29 mouse cellular contexts compared by ENCODE assay signal in genomic region chr2:42623627-42624026, GRCm38 (mm10). TPM values are rescaled to one million over a fixed set of nuclear protein-coding genes. Genes with fewer than 3 reads are reported as not detected.
DNase-seq lines count a peak whose midpoint lies in the region; ATAC-seq and TF ChIP-seq lines count a peak whose summit lies in the region.
"Had no signal": no experiment of that assay in that cellular context is flagged by ENCODE, and none has a peak within 500 bp of the region (broad histone marks: within the 10 kb centered on the region; RNA-seq: fewer than 3 reads in every experiment).

No protein-coding gene starts in this region.

- H3K4me1 ChIP-seq in hindbrain, postnatal 0 days (ENCODE audit: insufficient read depth, low read length), result no peaks in the 10 kb centered on the region
- H3K4me1 ChIP-seq in hindbrain, embryonic 14.5 days (replicated peaks; ENCODE audit: control insufficient read depth, insufficient read depth, low read length), result no peaks in the 10 kb centered on the region
- H3K4me1 ChIP-seq in midbrain, embryonic 14.5 days (ENCODE audit: control insufficient read depth, insufficient read depth, low read length), result no peaks in the 10 kb centered on the region
- no peaks in the 10 kb centered on the region for H3K4me1 ChIP-seq in midbrain, embryonic 11.5 days (ENCODE audit: control insufficient read depth, insufficient read depth, low read length)
- H3K4me1 ChIP-seq: embryonic facial prominence, embryonic 12.5 days; embryonic facial prominence, embryonic 15.5 days; forebrain, embryonic 12.5 days; heart, embryonic 10.5 days; heart, embryonic 13.5 days; hindbrain, embryonic 15.5 days had no signal

- no peak for TF ChIP-seq CTCF in hindbrain, postnatal 0 days (IDR thresholded peaks at IDR 0.05; ENCODE audit: low read depth)

- no peaks in the 10 kb centered on the region for H3K27me3 ChIP-seq in hindbrain, postnatal 0 days (ENCODE audit: insufficient read depth, low read length)
- no peaks in the 10 kb centered on the region for H3K27me3 ChIP-seq in hindbrain, embryonic 14.5 days (ENCODE audit: control insufficient read depth, insufficient read depth, low read length)
- no peaks in the 10 kb centered on the region for H3K27me3 ChIP-seq in midbrain, embryonic 14.5 days (ENCODE audit: control insufficient read depth, insufficient read depth, low read length)
- no peaks in the 10 kb centered on the region for H3K27me3 ChIP-seq in midbrain, embryonic 11.5 days (ENCODE audit: control insufficient read depth, insufficient read depth, low read length)
- H3K27me3 ChIP-seq: CH12.LX; embryonic facial prominence, embryonic 12.5 days; embryonic facial prominence, embryonic 15.5 days; forebrain, embryonic 12.5 days; heart, embryonic 13.5 days; hindbrain, embryonic 15.5 days; Patski had no signal

- H3K9me3 ChIP-seq in hindbrain, postnatal 0 days (ENCODE audit: low read length), result no peaks in the 10 kb centered on the region
- H3K9me3 ChIP-seq in hindbrain, embryonic 14.5 days (ENCODE audit: control insufficient read depth, low read length), result no peaks in the 10 kb centered on the region
- no peaks in the 10 kb centered on the region for H3K9me3 ChIP-seq in midbrain, embryonic 14.5 days (ENCODE audit: control insufficient read depth, low read length)
- H3K9me3 ChIP-seq in midbrain, embryonic 11.5 days (ENCODE audit: control insufficient read depth, low read length), result no peaks in the 10 kb centered on the region
- H3K9me3 ChIP-seq: embryonic facial prominence, embryonic 12.5 days; embryonic facial prominence, embryonic 15.5 days; forebrain, embryonic 12.5 days; G1E; heart, embryonic 10.5 days; heart, embryonic 13.5 days; hindbrain, embryonic 15.5 days had no signal

- ATAC-seq in hindbrain, postnatal 0 days, result no peak
- no peak for ATAC-seq in hindbrain, embryonic 14.5 days (ENCODE audit: low FRiP score)
- ATAC-seq in midbrain, embryonic 14.5 days (ENCODE audit: low FRiP score, low TSS enrichment), result no peak
- ATAC-seq in midbrain, embryonic 11.5 days (ENCODE audit: low FRiP score), result no peak
- ATAC-seq: forebrain, embryonic 16.5 days; Patski had no signal

- H3K9ac ChIP-seq in hindbrain, postnatal 0 days (replicated peaks; ENCODE audit: low read length), result no peak overlapping the region
- no peak overlapping the region for H3K9ac ChIP-seq in hindbrain, embryonic 14.5 days
- no peak overlapping the region for H3K9ac ChIP-seq in midbrain, embryonic 14.5 days (replicated peaks; ENCODE audit: low read length)
- H3K9ac ChIP-seq in midbrain, embryonic 11.5 days (ENCODE audit: low read length), result no peak overlapping the region
- H3K9ac ChIP-seq: embryonic facial prominence, embryonic 12.5 days; embryonic facial prominence, embryonic 15.5 days; forebrain, embryonic 12.5 days; heart, embryonic 13.5 days; hindbrain, embryonic 15.5 days had no signal

- no peak overlapping the region for H3K4me2 ChIP-seq in hindbrain, postnatal 0 days (ENCODE audit: low read depth, low read length)
- no peak overlapping the region for H3K4me2 ChIP-seq in hindbrain, embryonic 14.5 days (replicated peaks)
- no peak overlapping the region for H3K4me2 ChIP-seq in midbrain, embryonic 14.5 days (ENCODE audit: low read length)
- H3K4me2 ChIP-seq in midbrain, embryonic 11.5 days, result no peak overlapping the region
- H3K4me2 ChIP-seq: embryonic facial prominence, embryonic 12.5 days; embryonic facial prominence, embryonic 15.5 days; forebrain, embryonic 12.5 days; heart, embryonic 13.5 days; hindbrain, embryonic 15.5 days had no signal

- WGBS in hindbrain, postnatal 0 days, result 48% methylated on average over 1 of the region's 1 CpGs
- WGBS in hindbrain, embryonic 14.5 days, result 45% methylated on average over 1 of the region's 1 CpGs
- WGBS in midbrain, embryonic 14.5 days, result 39% methylated on average over 1 of the region's 1 CpGs
- WGBS in midbrain, embryonic 11.5 days, result 88% methylated on average over 1 of the region's 1 CpGs

- peak; percentile 35 for DNase-seq in hindbrain, postnatal 0 days (ENCODE audit: low spot score)
- no peak for DNase-seq in hindbrain, embryonic 14.5 days (ENCODE audit: low spot score)
- peak; percentile 18 for DNase-seq in midbrain, embryonic 14.5 days
- no peak for DNase-seq in midbrain, embryonic 11.5 days (ENCODE audit: low spot score, missing footprints)
- peak; percentile 47 for DNase-seq in brain, adult 2 months (ENCODE audit: low read depth, low spot score)
- DNase-seq in brain, embryonic 18.5 days (ENCODE audit: low read depth, low spot score), result peak; percentile 14
- DNase-seq in spleen, postnatal 10 days (ENCODE audit: low spot score in 2 of 2), result no peak
- DNase-seq: adrenal gland, adult 2 months; adrenal gland, postnatal 14 days; B cell, adult 2 months; cerebellum, adult 11 months; cerebellum, adult 9-11 months; cerebellum, postnatal 25 days; gastrocnemius, postnatal 10 days; gastrocnemius, postnatal 36 days; heart, adult 2 months; heart, postnatal 14 days; heart, postnatal 4 days had no signal

- no peaks in the 10 kb centered on the region for H3K36me3 ChIP-seq in hindbrain, postnatal 0 days (ENCODE audit: insufficient read depth, low read length)
- H3K36me3 ChIP-seq in hindbrain, embryonic 14.5 days (replicated peaks; ENCODE audit: control insufficient read depth, insufficient read depth), result no peaks in the 10 kb centered on the region
- no peaks in the 10 kb centered on the region for H3K36me3 ChIP-seq in midbrain, embryonic 14.5 days (ENCODE audit: control insufficient read depth, insufficient read depth, low read length)
- no peaks in the 10 kb centered on the region for H3K36me3 ChIP-seq in midbrain, embryonic 11.5 days (ENCODE audit: control insufficient read depth, insufficient read depth, low read length)
- H3K36me3 ChIP-seq: embryonic facial prominence, embryonic 12.5 days; embryonic facial prominence, embryonic 15.5 days; forebrain, embryonic 12.5 days; G1E; heart, embryonic 10.5 days; heart, embryonic 13.5 days; hindbrain, embryonic 15.5 days had no signal

- H3K27ac ChIP-seq in hindbrain, postnatal 0 days, result no peak overlapping the region
- H3K27ac ChIP-seq in hindbrain, embryonic 14.5 days, result no peak overlapping the region
- H3K27ac ChIP-seq in midbrain, embryonic 14.5 days (replicated peaks; ENCODE audit: low read depth, low read length), result no peak overlapping the region
- H3K27ac ChIP-seq in midbrain, embryonic 11.5 days (ENCODE audit: low read depth, low read length), result no peak overlapping the region
- H3K27ac ChIP-seq: embryonic facial prominence, embryonic 12.5 days; embryonic facial prominence, embryonic 15.5 days; forebrain, embryonic 12.5 days; heart, adult 2 months; heart, embryonic 10.5 days; heart, embryonic 13.5 days; hindbrain, embryonic 15.5 days had no signal

- H3K4me3 ChIP-seq in hindbrain, postnatal 0 days (ENCODE audit: low read length), result no peak overlapping the region
- H3K4me3 ChIP-seq in hindbrain, embryonic 14.5 days (replicated peaks; ENCODE audit: low read length), result no peak overlapping the region
- H3K4me3 ChIP-seq in midbrain, embryonic 14.5 days (replicated peaks; ENCODE audit: low read depth, low read length), result no peak overlapping the region
- H3K4me3 ChIP-seq in midbrain, embryonic 11.5 days (ENCODE audit: low read depth, low read length), result no peak overlapping the region
- H3K4me3 ChIP-seq: embryonic facial prominence, embryonic 12.5 days; embryonic facial prominence, embryonic 15.5 days; forebrain, embryonic 12.5 days; heart, adult 2 months; heart, embryonic 10.5 days; heart, embryonic 13.5 days; hindbrain, embryonic 15.5 days had no signal

RNA-seq across cellular contexts. Expression of gene Lrp1b, which starts 29.8 kb away (rescaled TPM):
- total RNA-seq in hindbrain, postnatal 0 days (2014; rRNA removed), result 19.9 and 33.6 TPM in 2 replicates
- 14.8 and 15.5 TPM in 2 replicates for polyA plus RNA-seq in hindbrain, postnatal 0 days (2015; fragmentation: Nextera tagmentation; extraction: Ambion mirVana)
- 15.0 and 16.9 TPM in 2 replicates for polyA plus RNA-seq in hindbrain, embryonic 14.5 days (2014; fragmentation: Nextera tagmentation; extraction: Ambion mirVana)
- polyA plus RNA-seq in midbrain, embryonic 14.5 days (2014; fragmentation: Nextera tagmentation; extraction: Ambion mirVana), result 17.8 and 20.2 TPM in 2 replicates
- polyA plus RNA-seq in midbrain, embryonic 11.5 days (2014; fragmentation: Nextera tagmentation; extraction: Ambion mirVana), result 3.0 and 3.6 TPM in 2 replicates
- total RNA-seq: CH12.LX; common myeloid progenitor, adult 5-6 weeks had no signal
- polyA plus RNA-seq: G1E, Patski had no signal

Comparison
In these comparisons a context has a peak if more than half of its experiments do, and no peak if none do; other contexts are left out.
1. DNase-seq: peak in hindbrain, postnatal 0 days (single experiment), midbrain, embryonic 14.5 days (single experiment), brain, adult 2 months (single experiment) and brain, embryonic 18.5 days (single experiment); none in hindbrain, embryonic 14.5 days (single experiment), midbrain, embryonic 11.5 days (single experiment) and spleen, postnatal 10 days (0 of 2).